Mouse (Mus musculus) C3H10T1/2 (cell line): ENCODE results near the gene Atp5c1. TPM values are rescaled to one million over a fixed set of nuclear protein-coding genes. Genes with fewer than 3 reads are reported as not detected.

Experiments used
- polyA plus RNA-seq, 2 experiments: library from polyadenylated mRNA; unstranded; fragments of >200 nt; fragmentation: generic; extraction: Trizol; gene quantifications; one replicate each; pipeline ENCODE4 v1.2.1; 2012; ENCODE audit warnings: missing spikeins in 2 of 2

The Atp5c1 gene
- 100 to 1,000 TPM; 300 to 379 TPM for polyA plus RNA-seq

GRCm38 (mm10) chr2:10080310-10081010 lies at the start of gene Atp5c1, which contains the start of gene Kin:
Gene Atp5c1 (minus strand): TSS chr2:10080510.
Gene Kin (plus strand): TSS chr2:10080593.

GRCm38 (mm10) chr2:10048461-10048860 lies 31.8 kb downstream of the Atp5c1 start, which contains the start of gene Taf3:
Gene Taf3 (minus strand): TSS chr2:10048596.

Other genes starting within 250 kb of the Atp5c1 start
- gene 4930412O13Rik, start 199.3 kb downstream of the Atp5c1 start, polyA plus RNA-seq, result not detected
- gene 9230102O04Rik, start 191.0 kb downstream of the Atp5c1 start, polyA plus RNA-seq, result not detected
- 1 to 10 TPM; 1.2 to 9.1 TPM for gene Gata3, start 190.5 kb downstream of the Atp5c1 start, polyA plus RNA-seq
- gene Taf3, start 31.9 kb downstream of the Atp5c1 start, polyA plus RNA-seq, result 1 to 10 TPM; 3.6 to 9.0 TPM
- 1 to 10 TPM; 1.9 to 6.9 TPM for gene Kin, start 83 bp upstream of the Atp5c1 start, polyA plus RNA-seq
- 10 to 100 TPM in 1 of 2 experiments, under 1 TPM in 1; 0.11 to 13.8 TPM for gene Itih2, start 50.9 kb upstream of the Atp5c1 start, polyA plus RNA-seq
- gene Itih5, start 73.1 kb upstream of the Atp5c1 start, polyA plus RNA-seq, result under 1 TPM; under 0.01 to 0.15 TPM